Mouse (Mus musculus): ENCODE data around the gene Plxdc1.

DNA sequence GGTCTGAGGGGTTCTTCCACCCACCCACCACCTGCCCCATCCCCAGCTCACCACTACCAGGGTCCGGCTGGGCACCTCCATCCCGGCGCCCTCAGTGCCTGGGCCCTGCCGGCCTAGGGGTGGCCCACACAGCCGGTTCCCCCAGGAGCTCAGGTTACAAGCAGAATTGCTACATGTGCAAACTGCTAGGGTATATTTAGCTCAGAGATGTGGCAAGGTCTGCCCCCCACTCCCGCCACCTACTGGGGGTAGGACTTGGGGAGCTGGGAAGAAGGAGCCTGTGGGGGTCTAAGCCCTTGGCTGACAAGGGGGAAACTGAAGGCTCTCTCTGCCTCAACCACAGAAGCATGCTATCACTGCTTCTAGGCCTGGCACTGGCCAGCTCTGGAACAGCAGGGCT lies 32.0 kb upstream of the Plxdc1 start:
- TF ChIP-seq CTCF (IDR thresholded peaks at IDR 0.05; ENCODE audit: low read depth, low read length) = no peak
- TF ChIP-seq POLR2A (IDR thresholded peaks at IDR 0.05; ENCODE audit: extremely low read depth, insufficient read depth, low read length) = no peak

All from liver, adult 2 months (tissue).